Mouse (Mus musculus): Measurements from ENCODE around the gene Def6.

GRCm38 (mm10) chr17:28188313-28188712, 19.3 kb upstream of the Def6 start:
- TF ChIP-seq POLR2A (IDR thresholded peaks at IDR 0.05; ENCODE audit: insufficient read depth, low read depth, low read length) (no peak), CTCF (IDR thresholded peaks at IDR 0.05; ENCODE audit: insufficient read depth, low read depth, low read length) (no peak)

All from olfactory bulb, adult 2 months (tissue).